Mouse (Mus musculus) stomach, embryonic 14.5 days (tissue): ENCODE data around the gene Vmn1r158. TPM values are rescaled to one million over a fixed set of nuclear protein-coding genes. Genes with fewer than 3 reads are reported as not detected.
"Not testable (repeated sequence)": the region's sequence is repeated elsewhere in the genome, so short reads cannot be mapped to it uniquely, and the experiment has no call there.

Source experiments
- ATAC-seq: fragments of 200-750 bp; cut with Nextera tagmentation; 2 replicates; pipeline ENCODE4 v1.8.0; 2017; ENCODE audit warnings: low read depth, moderate TSS enrichment; ENCODE audit not compliant: insufficient number of reproducible peaks, insufficient read depth, low FRiP score
- H3K27ac ChIP-seq: fragments of 300-500 bp; sonication (generic); 2 replicates; pipeline ENCODE4 v1.5.1; 2014; ENCODE audit warnings: mild to moderate bottlenecking, low read length, moderate library complexity, mixed read lengths
- H3K27me3 ChIP-seq: fragments of 300-500 bp; sonication (generic); 2 replicates; pipeline ENCODE4 v1.6.1; 2014; ENCODE audit warnings: low read length, control low read depth, mixed read lengths; ENCODE audit not compliant: control insufficient read depth, insufficient read depth
- H3K36me3 ChIP-seq: fragments of 300-500 bp; sonication (generic); 2 replicates; pipeline ENCODE4 v1.6.1; 2014; ENCODE audit warnings: mild to moderate bottlenecking, control low read depth, low read length, moderate library complexity, mixed read lengths; ENCODE audit not compliant: control insufficient read depth, insufficient read depth
- H3K4me1 ChIP-seq: fragments of 300-500 bp; sonication (generic); 2 replicates; pipeline ENCODE4 v1.6.1; 2014; ENCODE audit warnings: low read length, control low read depth, mixed read lengths; ENCODE audit not compliant: control insufficient read depth, insufficient read depth
- H3K4me2 ChIP-seq: fragments of 300-500 bp; sonication (generic); replicated peaks from 2 replicates; pipeline ENCODE4 v1.6.1; 2014; ENCODE audit warnings: low read depth, low read length, control low read depth
- H3K4me3 ChIP-seq: fragments of 300-500 bp; sonication (generic); 2 replicates; pipeline ENCODE4 v1.5.1; 2014; ENCODE audit warnings: low read depth, low read length, control low read depth
- H3K9ac ChIP-seq: fragments of 300-500 bp; sonication (generic); replicated peaks from 2 replicates; pipeline ENCODE4 v1.6.1; 2014; ENCODE audit warnings: low read depth, mild to moderate bottlenecking, control low read depth, low read length, moderate library complexity, mixed read lengths
- H3K9me3 ChIP-seq: fragments of 300-500 bp; sonication (generic); 2 replicates; pipeline ENCODE4 v1.6.1; 2016; ENCODE audit warnings: low read depth, low read length, control low read depth; ENCODE audit not compliant: control insufficient read depth
- WGBS: fragments of 180-500 bp; shearing (Covaris S2); extraction: QIAGEN DNeasy Blood & Tissue Kit; methylation state at CpG from one replicate; pipeline ENCODE4 v1.1.7; 2014; 5-methylcytosine and 5-hydroxymethylcytosine counted together
- polyA plus RNA-seq: library from polyadenylated mRNA; unstranded; fragments of >200 nt; fragmentation: Nextera tagmentation; extraction: Ambion mirVana; gene quantifications from 2 replicates; pipeline ENCODE4 v1.2.1, GENCODE M21; 2014

The Vmn1r158 gene
- not detected in 2 replicates for polyA plus RNA-seq

DNA sequence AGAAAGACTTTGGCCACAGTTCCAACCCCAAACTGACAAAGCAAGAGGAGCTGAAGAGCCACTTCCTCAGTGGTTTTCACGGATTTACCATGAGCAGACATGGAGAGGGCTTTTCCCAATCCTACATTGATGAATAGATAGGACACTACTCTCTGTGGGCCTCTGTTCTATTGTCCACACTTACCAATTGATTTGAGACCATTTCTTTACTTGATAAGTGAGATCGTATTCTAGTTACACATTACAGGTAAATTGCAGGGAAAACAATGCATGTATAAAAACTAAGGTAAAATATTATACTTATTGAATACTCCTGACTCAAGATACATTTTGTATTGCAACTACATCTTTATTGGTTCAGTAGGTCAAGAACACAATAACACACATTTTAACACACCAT lies at the start of gene Vmn1r158:
Vmn1r158 (minus strand) TSS at position 101 of the 400 bp plus-strand sequence.
- not testable (repeated sequence) for H3K4me3 ChIP-seq, H3K9me3 ChIP-seq, H3K4me1 ChIP-seq, H3K36me3 ChIP-seq, H3K27ac ChIP-seq, H3K4me2 ChIP-seq, H3K27me3 ChIP-seq, ATAC-seq, H3K9ac ChIP-seq
- WGBS: 59% methylated on average over 2 of the region's 2 CpGs

DNA sequence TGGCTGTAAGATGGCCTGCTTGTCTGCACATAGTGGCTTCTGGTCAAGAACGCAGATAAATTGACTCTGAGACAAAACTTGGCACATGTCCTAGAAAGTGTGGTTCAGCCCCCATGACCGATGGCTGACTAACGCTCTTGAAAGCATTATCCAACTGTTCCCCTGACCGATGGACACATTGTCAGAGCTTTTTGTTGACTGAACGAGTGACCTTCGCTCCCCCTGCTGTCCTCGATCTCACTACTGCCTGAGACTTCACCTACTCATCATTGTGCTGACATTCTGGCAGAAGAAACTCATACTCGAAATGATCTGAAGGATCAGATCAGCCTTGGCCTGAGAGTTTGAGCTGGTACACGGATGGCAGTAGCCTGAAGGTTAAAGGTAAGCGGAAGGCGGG lies 14.6 kb downstream of the Vmn1r158 start:
- not testable (repeated sequence) for H3K36me3 ChIP-seq, H3K4me1 ChIP-seq, H3K27ac ChIP-seq, H3K4me2 ChIP-seq, H3K9ac ChIP-seq, H3K9me3 ChIP-seq, ATAC-seq, H3K4me3 ChIP-seq, H3K27me3 ChIP-seq
- 86% methylated on average over 2 of the region's 11 CpGs for WGBS

DNA sequence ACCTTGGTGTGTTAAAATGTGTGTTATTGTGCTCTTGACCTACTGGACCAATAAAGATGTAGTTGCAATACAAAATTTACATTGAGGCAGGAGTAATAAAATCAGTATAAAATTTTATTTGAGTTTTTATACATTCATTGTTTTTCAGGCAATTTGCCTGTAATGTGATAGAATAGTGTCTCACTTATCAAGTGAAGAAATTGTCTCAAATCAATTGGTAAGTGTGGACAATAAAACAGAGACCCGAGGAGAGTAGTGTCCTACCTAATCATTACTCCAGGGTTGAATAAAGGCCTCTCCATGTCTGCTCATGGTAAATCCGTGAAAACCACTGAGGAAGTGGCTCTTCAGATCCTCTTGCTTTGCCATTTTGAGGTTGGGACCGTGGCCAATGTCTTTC lies 29.2 kb downstream of the Vmn1r158 start, which contains the start of gene Vmn1r157:
Vmn1r157 (plus strand) TSS at position 301 of the 400 bp plus-strand sequence.
- not testable (repeated sequence) for H3K9ac ChIP-seq, H3K36me3 ChIP-seq, H3K4me3 ChIP-seq, H3K9me3 ChIP-seq, H3K4me2 ChIP-seq, H3K4me1 ChIP-seq, H3K27me3 ChIP-seq, H3K27ac ChIP-seq, ATAC-seq
- WGBS: 29% methylated on average over 2 of the region's 3 CpGs

Other genes starting within 250 kb of the Vmn1r158 start
- not detected in 2 replicates for gene Gm4201, start 225.4 kb downstream of the Vmn1r158 start, polyA plus RNA-seq
- not detected in 2 replicates for gene Gm4565, start 202.7 kb downstream of the Vmn1r158 start, polyA plus RNA-seq
- gene Vmn1r155, start 132.8 kb downstream of the Vmn1r158 start, polyA plus RNA-seq: not detected in 2 replicates
- gene Gm8693, start 98.5 kb downstream of the Vmn1r158 start, polyA plus RNA-seq: not detected in 2 replicates
- gene Gm4567, start 71.1 kb downstream of the Vmn1r158 start, polyA plus RNA-seq: not detected in 2 replicates
- gene Vmn1r157, start 29.1 kb downstream of the Vmn1r158 start, polyA plus RNA-seq: not detected in 2 replicates
- not detected in 2 replicates for gene Vmn1r159, start 52.8 kb upstream of the Vmn1r158 start, polyA plus RNA-seq
- not detected in 2 replicates for gene Vmn1r160, start 80.4 kb upstream of the Vmn1r158 start, polyA plus RNA-seq
- gene Gm4214, start 193.9 kb upstream of the Vmn1r158 start, polyA plus RNA-seq: not detected in 2 replicates
- gene Gm4216, start 229.1 kb upstream of the Vmn1r158 start, polyA plus RNA-seq: not detected in 2 replicates